Mouse (Mus musculus) CH12.LX (cell line): Measurements from ENCODE around the gene Cited2.

Experiments
- CTCF ChIP-seq, 2 experiments: IDR thresholded peaks in 1 of 2; conservative IDR thresholded peaks in 1 of 2; 2 replicates each; pipeline ENCODE4 v1.5.1; 2011 to 2012; ENCODE audit warnings: low read depth in 2 of 2, low read length in 2 of 2, improper control_type of control experiment in 1 of 2, inconsistent platforms in 1 of 2, mild to moderate bottlenecking in 1 of 2, moderate library complexity in 1 of 2
- MXI1 ChIP-seq: IDR thresholded peaks from 2 replicates; pipeline ENCODE4 v1.6.1; 2011; ENCODE audit warnings: mild to moderate bottlenecking, low read depth, low read length, improper control_type of control experiment

DNA sequence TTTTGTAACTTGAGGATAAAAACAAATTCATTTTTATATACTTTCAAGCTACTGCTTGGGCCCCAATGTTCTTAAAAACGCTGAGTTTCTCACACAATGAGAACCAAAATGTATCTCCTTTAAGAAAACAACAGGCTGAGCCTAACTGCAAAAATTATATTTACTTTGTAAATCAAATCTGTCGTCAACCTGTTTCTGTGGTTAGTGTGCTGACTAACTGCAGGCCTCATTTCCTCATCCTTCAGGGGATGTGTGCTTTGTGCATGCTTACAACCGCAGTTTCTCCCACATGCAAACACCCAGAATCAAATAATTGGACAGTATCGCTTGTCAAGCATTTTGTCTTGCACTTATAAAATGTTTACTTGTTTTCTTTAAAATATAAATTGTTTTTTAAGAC lies 52.1 kb downstream of the Cited2 start:
- TF ChIP-seq MXI1: no peak
- no peak for TF ChIP-seq CTCF (conservative IDR thresholded peaks at IDR 0.05 in 1 of 2, IDR thresholded peaks at IDR 0.05 in 1 of 2; ENCODE audit: low read depth in 2 of 2, low read length in 2 of 2)
